Mouse (Mus musculus) kidney, embryonic 15.5 days (tissue): ENCODE data around the gene Bri3bp. TPM values are rescaled to one million over a fixed set of nuclear protein-coding genes. Genes with fewer than 3 reads are reported as not detected.

Experiments
- ATAC-seq: fragments of 200-750 bp; cut with Nextera tagmentation; replicated peaks from 2 replicates; pipeline ENCODE4 v1.8.0; 2017; ENCODE audit warnings: moderate TSS enrichment; ENCODE audit not compliant: low FRiP score
- H3K27ac ChIP-seq: fragments of 300-500 bp; sonication (generic); 2 replicates; pipeline ENCODE4 v1.5.1; 2015; ENCODE audit warnings: mild to moderate bottlenecking, inconsistent platforms
- H3K27me3 ChIP-seq: fragments of 300-500 bp; sonication (generic); 2 replicates; pipeline ENCODE4 v1.6.1; 2015; ENCODE audit warnings: inconsistent platforms
- H3K36me3 ChIP-seq: fragments of 300-500 bp; sonication (generic); 2 replicates; pipeline ENCODE4 v1.6.1; 2015; ENCODE audit warnings: inconsistent platforms
- H3K4me1 ChIP-seq: fragments of 300-500 bp; sonication (generic); 2 replicates; pipeline ENCODE4 v1.6.1; 2015; ENCODE audit warnings: inconsistent platforms
- H3K4me2 ChIP-seq: fragments of 300-500 bp; sonication (generic); 2 replicates; pipeline ENCODE4 v1.6.1; 2015; ENCODE audit warnings: moderate library complexity, mild to moderate bottlenecking, inconsistent platforms
- H3K4me3 ChIP-seq: fragments of 300-500 bp; sonication (generic); replicated peaks from 2 replicates; pipeline ENCODE4 v1.5.1; 2015; ENCODE audit warnings: mild to moderate bottlenecking, inconsistent platforms
- H3K9ac ChIP-seq: fragments of 300-500 bp; sonication (generic); 2 replicates; pipeline ENCODE4 v1.6.1; 2015; ENCODE audit warnings: mild to moderate bottlenecking, inconsistent platforms
- H3K9me3 ChIP-seq: fragments of 300-500 bp; sonication (generic); replicated peaks from 2 replicates; pipeline ENCODE4 v1.6.1; 2016; ENCODE audit warnings: inconsistent platforms
- WGBS: fragments of 180-500 bp; shearing (Covaris S2); methylation state at CpG from one replicate; pipeline ENCODE4 v1.1.7; 2015; ENCODE audit warnings: mixed read lengths; 5-methylcytosine and 5-hydroxymethylcytosine counted together
- polyA plus RNA-seq: library from polyadenylated mRNA; unstranded; fragments of >200 nt; fragmentation: Nextera tagmentation; extraction: Ambion mirVana; gene quantifications from 2 replicates; pipeline ENCODE4 v1.2.1, GENCODE M21; 2015

Gene Bri3bp
- polyA plus RNA-seq, 1 experiment from 2014 or later: 41.5 TPM

- Histone ChIP-seq H3K4me3 (peak overlapping the region; percentile 72), H3K27ac (peak overlapping the region; percentile 37; the same call in 1 of the 2 replicates), H3K9ac (peak overlapping the region; percentile 39; the same call in 1 of the 2 replicates), H3K4me2 (peak overlapping the region; percentile 88), H3K4me1 (peaks cover 26% of the 10 kb centered on the region), H3K36me3 (no peaks in the 10 kb centered on the region), H3K9me3 (no peaks in the 10 kb centered on the region), H3K27me3 (no peaks in the 10 kb centered on the region)
- 10% methylated on average over 31 of the region's 31 CpGs for WGBS
- ATAC-seq: 0 out of 2 replicates have a peak, but pooled peaks have one; percentile 9
Measured at GRCm38 (mm10) chr5:125403481-125404465, 37.6 kb upstream of the Bri3bp start.

- WGBS: 3% methylated on average over 7 of the region's 7 CpGs
- Histone ChIP-seq H3K9me3 (no peaks in the 10 kb centered on the region), H3K9ac (peak overlapping the region; percentile 52), H3K27me3 (no peaks in the 10 kb centered on the region), H3K4me2 (peak overlapping the region; percentile 88), H3K27ac (peak overlapping the region; percentile 95), H3K36me3 (no peaks in the 10 kb centered on the region), H3K4me1 (peaks cover 32% of the 10 kb centered on the region), H3K4me3 (peak overlapping the region; percentile 72)
- ATAC-seq: no peak
Measured at GRCm38 (mm10) chr5:125404536-125404902, 36.8 kb upstream of the Bri3bp start.

- H3K9ac ChIP-seq: peak overlapping the region; percentile 52
- no peaks in the 10 kb centered on the region for H3K9me3 ChIP-seq
- under 1% methylated on average over 28 of the region's 28 CpGs for WGBS
- no peaks in the 10 kb centered on the region for H3K27me3 ChIP-seq
- ATAC-seq: peak; percentile 55
- peaks cover 37% of the 10 kb centered on the region for H3K4me1 ChIP-seq
- H3K27ac ChIP-seq: peak overlapping the region; percentile 95
- H3K36me3 ChIP-seq: no peaks in the 10 kb centered on the region
- peak overlapping the region; percentile 72 for H3K4me3 ChIP-seq
- peak overlapping the region; percentile 88 for H3K4me2 ChIP-seq
Measured at GRCm38 (mm10) chr5:125404903-125405545, 36.3 kb upstream of the Bri3bp start.

- Histone ChIP-seq H3K27me3 (no peaks in the 10 kb centered on the region), H3K36me3 (no peaks in the 10 kb centered on the region), H3K4me1 (peaks cover 42% of the 10 kb centered on the region), H3K4me2 (peak overlapping the region; percentile 88), H3K9ac (peak overlapping the region; percentile 57), H3K4me3 (peak overlapping the region; percentile 72), H3K9me3 (no peaks in the 10 kb centered on the region), H3K27ac (peak overlapping the region; percentile 95)
- WGBS: under 1% methylated on average over 31 of the region's 31 CpGs
- peak; percentile 49 for ATAC-seq
Measured at GRCm38 (mm10) chr5:125405546-125406248, 35.7 kb upstream of the Bri3bp start.

DNA sequence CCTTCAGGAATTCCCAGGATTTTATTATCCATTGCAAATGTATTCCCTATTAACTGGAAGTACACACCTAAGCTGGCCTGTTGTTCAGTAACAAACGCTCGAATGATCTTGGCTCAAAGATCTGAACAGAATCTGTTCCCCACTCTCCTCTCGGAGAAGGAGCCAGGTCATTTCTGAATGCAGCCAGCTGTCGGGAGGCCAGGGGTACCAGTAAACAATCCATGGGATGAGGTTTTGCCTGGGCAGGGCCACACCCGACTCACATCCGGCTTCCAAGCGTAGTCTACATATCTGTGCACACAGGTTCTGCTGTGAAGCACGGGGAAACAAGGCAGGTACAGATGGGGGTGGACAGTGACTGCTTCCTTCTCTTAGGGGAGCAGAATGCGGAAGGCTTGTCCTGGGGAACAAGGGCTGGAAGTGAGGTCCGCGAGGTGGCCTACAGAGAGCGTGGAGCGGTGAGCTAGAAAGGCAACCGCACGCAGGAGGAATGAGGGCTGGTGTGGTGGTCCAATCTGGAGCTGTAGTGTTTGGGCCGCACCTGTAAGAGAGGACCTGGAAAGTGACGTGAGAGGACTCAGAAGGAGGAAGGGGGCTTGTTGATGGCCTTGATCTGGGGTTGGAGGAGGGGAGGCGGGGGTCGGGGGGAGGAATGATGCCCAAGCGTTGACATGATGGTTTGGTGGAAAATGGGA lies 34.9 kb upstream of the Bri3bp start:
- Histone ChIP-seq H3K9me3 (no peaks in the 10 kb centered on the region), H3K9ac (peak overlapping the region; percentile 57), H3K36me3 (no peaks in the 10 kb centered on the region)

DNA sequence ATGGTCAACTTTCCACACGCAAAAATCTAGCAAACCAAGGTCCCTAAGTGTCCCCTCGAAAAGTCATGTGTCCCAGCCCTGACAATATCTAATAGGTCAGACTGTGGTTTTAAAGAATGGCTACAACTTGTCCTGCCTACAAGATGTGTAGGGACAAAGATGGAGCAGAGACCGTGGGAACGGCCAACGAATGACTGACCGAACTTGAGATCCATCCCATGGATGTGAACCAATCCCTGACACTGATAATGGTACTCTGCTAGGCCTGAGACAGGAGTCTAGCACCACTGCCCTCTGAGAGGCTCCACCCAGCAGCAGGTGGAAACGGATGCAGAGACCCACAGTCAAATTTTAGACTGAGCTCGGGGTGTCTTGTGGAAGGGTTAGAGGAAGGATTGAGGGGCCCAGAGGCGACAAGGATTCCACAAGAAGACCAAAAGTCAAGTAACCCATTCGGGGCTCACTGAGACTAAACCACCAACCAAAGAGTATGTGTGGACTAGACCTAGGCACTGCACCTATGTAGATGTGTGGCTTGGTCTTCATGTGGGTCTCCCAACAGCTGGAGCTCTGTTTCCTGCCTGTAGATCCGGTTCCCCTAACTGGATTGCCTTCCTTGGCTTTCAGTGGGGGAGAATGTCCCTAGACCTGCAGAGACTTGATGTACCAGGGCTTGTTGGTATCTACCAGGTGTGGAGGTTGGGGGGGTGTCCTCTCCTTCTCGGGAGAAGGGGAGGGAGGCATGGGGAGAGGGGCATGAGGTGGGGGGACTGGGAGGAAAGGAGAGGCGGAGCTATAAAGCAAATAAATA lies 34.1 kb upstream of the Bri3bp start:
- H3K27me3 ChIP-seq: no peaks in the 10 kb centered on the region
- peak overlapping the region; percentile 95 for H3K27ac ChIP-seq
- 63% methylated on average over 13 of the region's 13 CpGs for WGBS
- H3K4me1 ChIP-seq: peaks cover 42% of the 10 kb centered on the region
- H3K9ac ChIP-seq: peak overlapping the region; percentile 57
- no peak for ATAC-seq
- H3K4me2 ChIP-seq: peak overlapping the region; percentile 88
- no peaks in the 10 kb centered on the region for H3K36me3 ChIP-seq
- peak overlapping the region; percentile 72 for H3K4me3 ChIP-seq
- no peaks in the 10 kb centered on the region for H3K9me3 ChIP-seq

More for the DNA sequence above, 34.9 kb upstream of the Bri3bp start:
- H3K4me3 ChIP-seq: peak overlapping the region; percentile 72
- 0 out of 2 replicates have a peak, but pooled peaks have one; percentile 12 for ATAC-seq
- H3K27me3 ChIP-seq: no peaks in the 10 kb centered on the region
- H3K4me1 ChIP-seq: peaks cover 42% of the 10 kb centered on the region
- H3K4me2 ChIP-seq: peak overlapping the region; percentile 88
- WGBS: 1% methylated on average over 20 of the region's 20 CpGs
- peak overlapping the region; percentile 95 for H3K27ac ChIP-seq

DNA sequence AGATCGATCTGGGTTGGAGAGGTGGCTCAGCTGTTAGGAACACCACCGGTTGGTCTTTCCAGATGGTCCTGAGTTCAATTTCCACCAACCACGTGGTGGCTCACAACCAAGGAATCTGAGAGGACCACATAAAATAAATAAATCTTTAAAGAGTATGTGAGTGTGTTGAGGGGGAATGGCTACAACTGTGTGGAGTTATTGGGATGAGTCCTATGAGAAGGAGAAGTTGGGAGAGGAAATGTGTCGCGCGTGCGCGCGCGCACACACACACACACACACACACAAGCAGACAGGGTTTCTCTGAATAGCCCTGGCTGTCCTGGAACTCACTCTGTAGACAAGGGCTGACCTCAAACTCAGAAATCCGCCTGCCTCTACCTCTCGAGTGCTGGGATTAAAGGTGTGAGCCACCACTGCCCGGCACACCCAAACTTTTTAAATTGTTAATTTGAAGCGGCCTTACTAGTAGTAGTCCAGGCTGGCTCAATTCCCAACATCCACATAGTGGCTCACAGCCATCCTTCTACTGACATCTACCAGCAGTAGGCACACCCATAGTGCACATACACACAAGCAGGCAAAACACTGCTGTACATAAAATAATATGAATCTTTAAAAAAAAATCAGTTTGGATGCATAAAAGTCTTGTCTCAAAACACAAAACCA lies 33.3 kb upstream of the Bri3bp start:
- 70% methylated on average over 14 of the region's 14 CpGs for WGBS
- no peak overlapping the region for H3K27ac ChIP-seq
- peaks cover 3% of the 10 kb centered on the region for H3K36me3 ChIP-seq
- no peaks in the 10 kb centered on the region for H3K9me3 ChIP-seq
- H3K4me1 ChIP-seq: peaks cover 42% of the 10 kb centered on the region
- H3K4me3 ChIP-seq: peak overlapping the region; percentile 47; the same call in 1 of the 2 replicates
- ATAC-seq: no peak
- no peaks in the 10 kb centered on the region for H3K27me3 ChIP-seq
- peak overlapping the region; percentile 60 for H3K4me2 ChIP-seq
- H3K9ac ChIP-seq: no peak overlapping the region

DNA sequence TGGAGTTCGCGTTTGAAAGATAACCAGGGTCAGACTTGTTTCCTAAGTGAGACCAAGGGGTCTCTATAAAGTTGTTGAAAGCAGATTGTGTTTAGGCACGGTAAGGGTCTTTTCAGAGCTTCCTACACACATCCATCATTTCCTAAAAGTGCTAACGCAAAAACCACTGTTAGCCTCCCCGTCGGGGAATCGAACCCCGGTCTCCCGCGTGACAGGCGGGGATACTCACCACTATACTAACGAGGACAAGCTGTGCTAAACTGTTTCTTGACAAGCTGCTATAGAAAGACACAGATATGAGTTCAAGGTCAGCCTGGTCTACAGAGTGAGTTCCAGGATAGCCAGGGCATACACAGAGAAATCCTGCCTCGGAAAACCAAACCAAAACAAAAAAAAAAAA lies 32.5 kb upstream of the Bri3bp start:
- Histone ChIP-seq H3K4me1 (peaks cover 36% of the 10 kb centered on the region), H3K27ac (peak overlapping the region; percentile 74), H3K27me3 (no peaks in the 10 kb centered on the region), H3K36me3 (peaks cover 11% of the 10 kb centered on the region), H3K9ac (no peak overlapping the region), H3K4me3 (peak overlapping the region; percentile 47), H3K4me2 (peak overlapping the region; percentile 60), H3K9me3 (no peaks in the 10 kb centered on the region)
- ATAC-seq: peak; percentile 62
- WGBS: 1% methylated on average over 13 of the region's 13 CpGs

- Histone ChIP-seq H3K9me3 (no peaks in the 10 kb centered on the region), H3K27ac (peak overlapping the region; percentile 74), H3K36me3 (peaks cover 16% of the 10 kb centered on the region), H3K27me3 (no peaks in the 10 kb centered on the region), H3K4me1 (peaks cover 34% of the 10 kb centered on the region), H3K9ac (0 out of 2 replicates have a peak overlapping the region, but pooled peaks have one; percentile 7), H3K4me2 (peak overlapping the region; percentile 60), H3K4me3 (peak overlapping the region; percentile 47)
- 7% methylated on average over 20 of the region's 20 CpGs for WGBS
- ATAC-seq: 0 out of 2 replicates have a peak, but pooled peaks have one; percentile 13
Measured at GRCm38 (mm10) chr5:125409348-125410090, 31.8 kb upstream of the Bri3bp start.
